ENCODE assay signal across 23 mouse cellular contexts in the genomic region with DNA sequence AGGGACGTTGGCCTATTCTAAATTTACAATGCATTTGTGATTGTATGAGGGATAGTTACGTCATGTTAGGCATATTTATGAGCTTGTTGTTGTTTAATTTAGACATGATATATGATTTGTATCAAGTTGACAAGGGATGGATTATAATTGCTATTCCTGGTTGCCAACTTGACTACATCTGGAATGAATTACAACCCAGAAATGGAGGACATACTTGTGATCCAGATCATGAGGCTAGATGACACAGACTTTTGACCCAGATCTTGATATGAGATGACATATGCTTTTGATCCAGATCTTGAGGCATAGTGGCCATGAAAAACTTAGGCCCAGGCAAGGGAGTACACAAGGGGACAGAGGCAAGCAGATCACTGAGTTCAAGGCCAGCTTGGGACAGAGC.
"Had no signal": no experiment of that assay in that cellular context is flagged by ENCODE, and none has a peak within 500 bp of the region (broad histone marks: within the 10 kb centered on the region; RNA-seq: fewer than 3 reads in every experiment).

No protein-coding gene starts in this region.

- H3K4me3 ChIP-seq: heart, adult 2 months; heart, embryonic 13.5 days; heart, embryonic 15.5 days; hindbrain, embryonic 12.5 days; intestine, embryonic 15.5 days; layer of hippocampus, adult 2 months; left cerebral cortex, adult 2 months; limb, embryonic 10.5 days; limb, embryonic 12.5 days; liver, embryonic 13.5 days; liver, embryonic 15.5 days had no signal

- H3K36me3 ChIP-seq: heart, embryonic 13.5 days; heart, embryonic 15.5 days; hindbrain, embryonic 12.5 days; intestine, embryonic 15.5 days; limb, embryonic 10.5 days; limb, embryonic 12.5 days; liver, embryonic 13.5 days; liver, embryonic 15.5 days had no signal

- H3K27me3 ChIP-seq: heart, embryonic 13.5 days; heart, embryonic 15.5 days; hindbrain, embryonic 12.5 days; intestine, embryonic 15.5 days; limb, embryonic 12.5 days; liver, embryonic 13.5 days; liver, embryonic 15.5 days had no signal

- H3K27ac ChIP-seq: heart, adult 2 months; heart, embryonic 13.5 days; heart, embryonic 15.5 days; hindbrain, embryonic 12.5 days; hindbrain, embryonic 14.5 days; intestine, embryonic 15.5 days; layer of hippocampus, adult 2 months; left cerebral cortex, adult 2 months; limb, embryonic 10.5 days; limb, embryonic 12.5 days; liver, embryonic 13.5 days; liver, embryonic 15.5 days had no signal

- H3K4me1 ChIP-seq: hindbrain, embryonic 12.5 days; intestine, embryonic 15.5 days; limb, embryonic 10.5 days; limb, embryonic 12.5 days; liver, embryonic 13.5 days; liver, embryonic 15.5 days had no signal

- DNase-seq: gastrocnemius, postnatal 14 days; gastrocnemius, postnatal 36 days; heart, postnatal 14 days; heart, postnatal 36 days; kidney, adult 18-20 months; kidney, adult 8-10 months; kidney, postnatal 10 days; kidney, postnatal 25 days; kidney, postnatal 4 days; liver; liver, embryonic 13.5 days; liver, postnatal 0 days had no signal

- H3K9me3 ChIP-seq: heart, embryonic 13.5 days; heart, embryonic 15.5 days; hindbrain, embryonic 12.5 days; intestine, embryonic 15.5 days; limb, embryonic 10.5 days; limb, embryonic 12.5 days; liver, embryonic 13.5 days; liver, embryonic 15.5 days had no signal
